Mouse (Mus musculus) heart, postnatal 25 days (tissue): ENCODE measurements around the gene Pla2g4d. TPM values are rescaled to one million over a fixed set of nuclear protein-coding genes. Genes with fewer than 3 reads are reported as not detected.

Source experiments
- DNase-seq: peaks from one replicate; pipeline ENCODE4 v3.0.0; 2022; ENCODE audit warnings: low spot score
- intact Hi-C: fragments of 180-260 bp; cut with DNase I; formaldehyde crosslinking; loops from one replicate; pipeline ENCODE4 v1.15.1; 2025
- total RNA-seq, 2 experiments: library from RNA; stranded (reverse); gene quantifications; 2 replicates each; pipeline ENCODE4 v1.2.3; 2021

The Pla2g4d gene
- total RNA-seq = not detected

DNA sequence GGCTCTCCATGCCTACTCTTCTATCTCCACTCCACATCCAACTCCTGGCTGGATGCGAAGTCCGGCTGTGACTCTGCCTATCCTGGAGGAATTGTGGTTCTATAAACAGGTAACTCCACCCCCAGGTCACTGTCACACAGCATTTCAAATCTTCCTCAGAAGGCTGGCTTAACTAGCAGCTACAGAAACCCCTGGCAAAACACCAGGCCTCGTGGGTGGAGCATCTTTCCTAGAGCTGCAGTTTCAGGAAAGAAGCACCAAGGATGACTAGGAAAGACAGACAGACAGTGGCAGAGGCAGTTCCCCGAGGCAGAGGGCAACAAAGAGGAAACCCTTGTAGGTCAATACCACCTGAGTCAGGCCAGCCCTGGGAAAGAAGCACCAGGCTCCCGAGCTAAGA is at the start of gene Pla2g4d:
TSS of gene Pla2g4d (minus strand) at position 203 of the 400 bp plus-strand sequence.
- intact Hi-C loops = no loop called here
- DNase-seq = no peak

DNA sequence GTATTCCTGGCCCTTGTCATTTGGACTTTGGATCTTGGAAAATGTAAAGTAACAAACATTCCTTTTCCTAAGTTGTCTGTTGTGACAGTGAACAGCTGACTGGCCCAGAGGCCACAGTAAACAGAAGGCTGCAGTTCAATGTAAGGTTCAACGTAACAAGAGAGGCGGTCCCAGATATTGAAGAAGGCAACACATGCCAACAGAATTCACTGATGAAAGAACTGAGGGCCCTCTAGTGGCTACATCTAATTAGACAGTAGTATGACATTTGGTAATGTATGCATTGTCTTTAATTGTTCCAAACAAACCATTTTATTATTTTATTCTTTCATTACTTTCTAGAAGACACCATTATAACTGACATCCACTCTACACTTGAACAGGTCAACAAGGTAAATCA is 48.9 kb upstream of the Pla2g4d start:
- intact Hi-C loops = no loop called here
- DNase-seq = no peak

- no peak for DNase-seq
- intact Hi-C loops = no loop called here
Measured at GRCm38 (mm10) chr2:120331575-120331974, 42.6 kb upstream of the Pla2g4d start.

DNA sequence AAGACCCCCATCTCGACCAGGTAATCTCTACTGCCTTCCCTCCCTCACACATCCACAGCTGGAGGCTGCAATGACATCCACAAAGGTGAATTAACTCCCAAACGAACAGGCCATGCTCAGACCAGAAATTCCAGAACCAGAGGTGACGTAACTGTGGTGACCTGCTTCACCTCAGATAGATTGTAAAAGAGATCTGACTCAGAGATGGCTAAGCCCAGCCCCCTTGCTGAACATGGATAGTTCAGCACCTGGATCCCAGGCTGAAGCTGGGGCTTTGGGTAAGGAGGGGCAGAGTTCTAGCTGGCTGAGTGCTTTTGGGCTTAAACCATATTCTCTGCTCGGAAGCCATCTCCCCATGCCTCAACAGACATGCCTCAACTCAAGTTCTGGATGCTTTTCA is 26.1 kb upstream of the Pla2g4d start:
- intact Hi-C loops = no loop called here
- DNase-seq = no peak

DNA sequence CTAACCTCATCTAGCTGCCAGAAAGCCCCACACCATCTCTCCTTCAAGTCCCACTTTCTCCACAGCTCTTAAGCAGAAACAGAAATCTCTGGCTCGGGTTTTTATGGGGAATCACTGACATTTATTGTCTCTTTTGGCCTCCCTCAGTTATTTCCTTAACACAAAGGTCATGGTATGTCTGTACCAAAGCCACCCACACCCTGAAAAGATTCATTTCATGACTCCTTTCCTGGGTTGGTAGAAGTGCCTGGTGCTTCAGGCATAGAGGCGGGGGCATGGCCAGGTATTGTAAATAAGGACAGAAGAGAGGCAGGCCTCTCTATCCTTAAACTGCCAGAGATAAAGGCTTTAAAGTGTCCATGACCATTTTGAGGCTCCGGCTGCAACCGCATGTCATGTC is 25.5 kb upstream of the Pla2g4d start:
- intact Hi-C loops = no loop called here
- no peak for DNase-seq

DNA sequence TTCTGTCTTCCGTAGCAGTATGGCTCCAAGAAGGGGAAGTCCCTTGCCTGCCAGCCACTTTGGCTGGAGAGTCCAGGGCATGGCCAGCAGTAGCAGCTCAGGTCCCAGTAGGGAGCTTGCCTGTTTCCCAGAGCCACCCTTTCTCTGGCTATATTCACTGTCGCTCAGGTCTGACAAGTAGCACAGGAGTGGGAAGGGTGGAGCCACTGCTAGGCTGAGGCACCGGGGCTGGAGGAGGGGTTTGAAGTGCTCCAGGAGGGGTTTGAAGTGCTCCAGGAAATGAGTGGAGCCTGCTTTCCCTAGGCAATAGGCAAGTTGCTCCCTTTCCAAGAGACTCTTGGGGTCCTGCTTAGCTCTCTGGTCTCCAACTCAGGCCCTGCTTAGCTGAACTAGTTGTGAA is 25.0 kb upstream of the Pla2g4d start, which contains the start of gene Pla2g4f:
TSS of gene Pla2g4f (minus strand) at position 190 of the 400 bp plus-strand sequence.
- DNase-seq = no peak
- intact Hi-C loops = no loop called here

DNA sequence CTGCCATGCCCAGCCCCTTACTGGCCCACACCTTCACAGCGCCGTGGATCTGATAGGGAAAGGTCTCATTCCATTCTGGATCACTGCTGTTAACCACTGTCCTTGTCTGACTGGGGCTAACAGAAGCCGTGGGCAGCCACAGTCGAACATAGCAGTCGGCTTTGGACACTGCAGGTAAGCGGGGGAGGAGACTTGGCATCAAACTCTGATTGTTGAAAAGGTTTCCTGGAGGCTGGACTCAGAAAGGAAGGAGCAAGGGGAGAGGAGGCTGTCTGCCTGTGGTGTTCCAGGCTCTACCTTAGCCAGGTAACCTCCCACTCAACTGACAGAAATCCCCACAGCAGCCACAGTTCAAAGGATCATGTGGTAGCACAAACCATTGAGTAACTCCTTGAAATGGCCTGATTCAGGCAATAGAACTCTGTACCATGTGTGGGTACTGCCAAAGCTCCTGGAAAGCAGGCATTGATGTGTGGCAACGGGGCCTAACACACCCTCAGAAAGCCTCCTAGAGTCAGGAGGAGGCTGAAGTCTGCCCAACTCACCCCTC is 23.4 kb upstream of the Pla2g4d start:
- no peak for DNase-seq
- intact Hi-C loops = no loop called here

- intact Hi-C loops = no loop called here
- DNase-seq = no peak
Measured at GRCm38 (mm10) chr2:120304113-120304512, 15.1 kb upstream of the Pla2g4d start.

- no peak for DNase-seq
- intact Hi-C loops = no loop called here
Measured at GRCm38 (mm10) chr2:120301076-120301475, 12.1 kb upstream of the Pla2g4d start.

DNA sequence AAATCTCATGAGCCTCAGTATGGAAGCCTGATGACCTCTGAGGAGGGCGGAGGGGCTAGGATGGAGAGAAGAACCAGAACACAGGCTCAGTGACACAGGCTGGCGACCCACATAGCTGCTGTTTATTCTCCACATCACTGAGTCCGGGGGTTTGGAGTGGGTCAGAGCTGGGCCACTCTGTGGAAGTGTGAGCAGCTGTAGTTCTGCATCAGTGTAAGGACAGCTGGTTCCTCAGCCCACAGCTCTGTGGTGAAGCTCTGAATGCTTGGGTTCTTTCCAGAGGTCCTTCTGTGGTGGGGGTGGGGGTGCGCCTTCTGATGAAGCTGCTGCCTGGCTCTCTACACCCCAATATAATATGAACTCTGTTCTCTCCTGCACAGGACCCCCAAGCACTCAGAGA is 10.9 kb upstream of the Pla2g4d start:
- intact Hi-C loops = no loop called here
- no peak for DNase-seq

DNA sequence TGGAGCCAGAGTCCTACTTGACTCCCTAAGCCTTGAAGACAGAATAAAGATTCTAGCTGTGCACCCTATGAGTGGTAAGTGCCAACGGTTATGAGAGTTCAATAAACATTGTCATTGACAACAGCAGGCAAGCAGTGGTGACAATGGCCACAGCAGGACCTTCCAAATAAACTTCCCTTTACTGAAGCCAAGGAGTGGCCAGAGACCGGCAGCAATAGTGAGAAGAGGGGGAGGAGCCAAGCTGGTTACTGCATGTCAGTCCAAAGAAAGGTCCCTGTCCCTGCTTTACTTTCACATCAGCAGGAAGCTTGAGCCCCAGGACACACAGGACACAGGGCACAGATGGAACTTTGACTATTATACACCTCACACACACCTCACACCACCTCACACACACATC is 7.2 kb upstream of the Pla2g4d start:
- intact Hi-C loops = no loop called here
- DNase-seq = no peak

DNA sequence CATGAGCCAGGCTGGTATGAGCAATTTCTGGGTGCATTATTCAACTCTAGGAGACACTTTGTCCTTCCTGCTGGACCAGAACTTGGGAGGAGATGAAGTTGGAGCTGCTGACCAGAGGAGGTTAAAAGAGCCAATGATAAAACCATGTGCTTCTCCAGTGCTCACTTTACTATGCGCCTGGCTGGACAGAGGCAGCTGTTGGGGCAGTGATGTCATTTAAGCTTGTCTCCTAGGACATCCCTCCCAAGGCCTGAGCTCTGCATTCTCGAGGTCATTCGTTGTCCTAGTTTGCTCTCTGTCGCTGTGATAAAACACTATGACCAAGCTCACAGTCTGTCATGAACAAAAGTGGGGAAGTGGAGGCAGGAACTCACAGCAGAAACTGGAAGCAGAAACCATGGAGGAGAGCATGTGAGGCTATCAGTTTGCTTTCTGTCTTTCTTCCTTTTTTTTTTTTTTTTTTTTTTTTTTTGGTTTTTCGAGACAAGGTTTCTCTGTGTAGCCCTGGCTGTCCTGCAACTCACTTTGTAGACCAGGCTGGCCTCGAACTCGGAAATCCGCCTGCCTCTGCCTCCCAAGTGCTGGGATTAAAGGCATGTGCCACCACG is 2.6 kb upstream of the Pla2g4d start:
- intact Hi-C loops = no loop called here
- no peak for DNase-seq

DNA sequence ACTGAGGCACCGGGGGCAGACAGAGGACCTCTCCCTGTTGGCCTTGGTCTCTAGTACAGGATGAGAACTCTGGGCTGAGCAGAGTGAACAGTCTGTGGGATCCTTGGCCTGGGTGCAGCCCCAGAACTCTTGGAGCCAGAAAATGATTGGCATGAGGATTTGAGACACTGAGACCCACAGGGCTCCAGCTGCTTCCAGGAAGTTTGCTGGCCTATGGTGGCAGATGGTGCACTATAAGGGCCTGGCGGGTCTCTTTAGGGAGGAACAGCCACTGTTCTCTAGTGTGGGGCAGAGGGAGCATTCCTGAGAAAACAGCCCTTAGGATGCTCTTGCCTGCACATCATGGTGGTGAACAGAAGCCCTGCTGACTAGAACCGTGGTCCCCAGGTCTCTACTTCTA is 596 bp downstream of the Pla2g4d start:
- intact Hi-C loops = no loop called here

DNA sequence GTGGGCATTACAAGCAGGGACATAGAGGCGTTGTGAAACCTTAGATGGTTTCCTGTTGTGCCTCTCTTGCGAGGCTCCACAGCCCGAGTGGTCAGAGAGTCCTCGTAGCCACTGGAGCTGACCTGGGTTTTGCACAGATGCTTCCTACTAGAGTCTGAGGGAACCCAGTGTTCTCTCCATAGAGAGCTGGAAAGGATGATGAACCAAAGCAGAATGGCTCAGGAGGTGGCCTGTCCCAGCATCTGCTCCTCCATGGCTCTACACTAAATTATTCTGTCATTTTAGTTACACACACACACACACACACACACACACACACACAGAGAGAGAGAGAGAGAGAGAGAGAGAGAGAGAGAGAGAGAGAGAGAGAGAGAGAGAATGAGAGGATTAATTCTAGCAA is 3.4 kb downstream of the Pla2g4d start:
- intact Hi-C loops = no loop called here
- no peak for DNase-seq

More for the DNA sequence above, 596 bp downstream of the Pla2g4d start:
- no peak for DNase-seq

- intact Hi-C loops = loop anchor here (5.0 kb wide), 1 partner anchor 197 kb away; no protein-coding TSS in a partner anchor
- no peak for DNase-seq
Measured at GRCm38 (mm10) chr2:120284705-120285104, 4.3 kb downstream of the Pla2g4d start.

DNA sequence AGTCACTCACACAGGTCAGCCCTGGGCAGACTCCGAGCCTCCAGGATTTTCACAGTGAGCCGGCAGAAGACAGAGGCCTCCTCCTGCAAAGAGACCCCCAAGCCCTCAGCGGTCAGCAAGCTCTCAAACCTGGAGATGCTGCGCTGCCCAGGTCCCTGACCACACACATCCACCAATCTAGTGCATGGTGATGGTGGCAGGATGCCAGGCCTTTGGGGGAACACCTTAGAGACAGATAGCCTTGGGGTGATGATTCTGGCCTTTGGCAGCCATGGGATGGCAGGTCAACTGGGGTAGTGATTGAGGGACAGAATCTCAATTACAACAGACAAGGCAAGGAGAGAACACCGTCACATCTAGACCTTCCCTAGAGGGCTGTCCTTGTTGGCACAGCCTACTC is 4.9 kb downstream of the Pla2g4d start:
- DNase-seq = no peak
- intact Hi-C loops = loop anchor here (5.0 kb wide), 1 partner anchor 197 kb away; no protein-coding TSS in a partner anchor

DNA sequence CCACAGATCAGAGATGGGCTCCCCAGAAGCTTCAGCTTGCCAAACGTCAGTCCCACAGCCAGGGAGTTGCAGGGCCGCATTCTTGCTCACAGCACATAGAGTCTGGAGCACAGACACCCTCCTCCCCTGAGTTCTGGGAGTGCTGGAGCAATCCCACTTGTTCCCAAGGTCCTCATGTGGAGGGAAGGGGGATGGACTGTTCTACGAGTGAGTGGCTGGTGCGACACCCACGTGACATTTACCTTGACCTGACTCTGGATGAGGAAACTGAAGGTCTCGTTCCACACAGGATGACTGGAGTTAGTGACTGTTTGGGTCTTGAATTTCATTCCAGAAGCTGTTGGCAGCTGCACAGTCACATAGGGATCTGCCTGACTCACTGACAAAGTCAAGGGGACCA is 5.4 kb downstream of the Pla2g4d start:
- DNase-seq = no peak
- intact Hi-C loops = loop anchor here (5.0 kb wide), 1 partner anchor 196 kb away; no protein-coding TSS in a partner anchor

DNA sequence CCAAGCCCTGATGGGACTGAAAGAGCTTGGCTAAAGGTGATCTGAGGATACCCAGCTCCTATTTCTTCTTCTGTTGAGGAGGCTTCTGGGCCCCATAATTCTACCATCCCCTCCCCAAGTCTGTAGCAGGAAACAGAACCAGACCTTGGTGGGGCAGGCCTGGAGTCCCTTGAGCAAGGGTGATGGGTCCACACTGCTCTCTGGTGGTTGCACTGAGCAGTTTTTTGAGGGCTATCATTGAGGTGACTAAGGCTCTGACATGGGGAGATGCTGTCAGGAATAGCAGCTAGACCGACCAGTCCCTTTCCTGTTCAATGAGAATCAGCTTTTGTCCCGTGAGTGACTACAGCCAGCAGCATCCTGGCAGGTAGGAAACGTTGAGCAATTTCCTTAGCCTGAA is 7.8 kb downstream of the Pla2g4d start:
- intact Hi-C loops = loop anchor here (5.0 kb wide), 1 partner anchor 194 kb away; no protein-coding TSS in a partner anchor

GRCm38 (mm10) chr2:120279961-120280360 is 9.0 kb downstream of the Pla2g4d start:
- no peak for DNase-seq
- intact Hi-C loops = loop anchor here (5.0 kb wide), 2 partner anchors 108 to 193 kb away; no protein-coding TSS in a partner anchor

More for the DNA sequence above, 7.8 kb downstream of the Pla2g4d start:
- no peak for DNase-seq

DNA sequence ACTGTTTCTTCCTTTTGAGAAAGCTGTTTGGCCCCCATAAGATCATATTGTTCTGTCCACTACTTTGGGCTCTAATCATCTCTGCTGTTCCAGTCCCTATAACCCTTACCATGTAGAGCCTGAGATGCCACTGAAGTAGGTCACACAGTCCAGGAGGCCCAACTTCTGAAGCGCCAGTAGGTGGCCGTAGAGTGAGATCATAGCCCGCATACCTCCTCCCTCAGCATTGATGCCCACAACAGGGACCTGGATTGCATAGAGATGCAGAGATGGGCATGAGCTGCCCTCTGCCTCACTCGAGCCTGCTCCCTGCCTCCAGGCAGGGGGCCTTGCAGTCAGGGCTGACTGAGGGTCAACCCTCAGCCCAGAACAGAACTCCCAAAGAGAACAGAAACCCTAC is 12.0 kb downstream of the Pla2g4d start:
- DNase-seq = no peak
- intact Hi-C loops = loop anchor here (5.0 kb wide), 1 partner anchor 105 kb away; no protein-coding TSS in a partner anchor

- no peak for DNase-seq
- intact Hi-C loops = no loop called here
Measured at GRCm38 (mm10) chr2:120268635-120269034, 20.4 kb downstream of the Pla2g4d start.

- intact Hi-C loops = loop anchor here (2.0 kb wide), 1 partner anchor 91 kb away; no protein-coding TSS in a partner anchor
- no peak for DNase-seq
Measured at GRCm38 (mm10) chr2:120265523-120265922, 23.5 kb downstream of the Pla2g4d start.
